Mouse (Mus musculus) frontal cortex, postnatal 14 days (tissue): ENCODE results near the gene Hoxa5.

Source experiments
- DNase-seq, 2 experiments: peaks; one replicate each; pipeline ENCODE4 v3.0.0; 2022; ENCODE audit warnings: low spot score in 2 of 2

Gene Hoxa5

DNA sequence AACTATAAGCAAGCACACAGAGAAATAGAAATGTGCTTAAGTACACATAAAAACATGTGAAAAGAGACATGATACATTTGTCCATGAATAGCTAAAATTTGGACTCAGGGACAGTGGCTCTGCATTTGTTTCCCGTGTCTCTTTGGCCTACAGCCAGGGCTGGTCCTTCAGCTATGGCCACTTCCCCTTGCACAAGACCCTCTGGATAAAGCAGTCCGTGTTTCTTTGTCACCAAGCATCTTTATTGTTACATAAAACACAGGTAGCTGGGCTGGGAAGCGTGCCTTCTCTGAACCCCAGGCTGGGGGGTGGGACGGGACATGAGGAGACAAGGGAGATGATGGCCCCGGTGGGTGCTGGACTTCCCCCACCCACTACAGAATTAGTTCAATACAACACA lies 9.9 kb upstream of the Hoxa5 start:
- no peak for DNase-seq

DNA sequence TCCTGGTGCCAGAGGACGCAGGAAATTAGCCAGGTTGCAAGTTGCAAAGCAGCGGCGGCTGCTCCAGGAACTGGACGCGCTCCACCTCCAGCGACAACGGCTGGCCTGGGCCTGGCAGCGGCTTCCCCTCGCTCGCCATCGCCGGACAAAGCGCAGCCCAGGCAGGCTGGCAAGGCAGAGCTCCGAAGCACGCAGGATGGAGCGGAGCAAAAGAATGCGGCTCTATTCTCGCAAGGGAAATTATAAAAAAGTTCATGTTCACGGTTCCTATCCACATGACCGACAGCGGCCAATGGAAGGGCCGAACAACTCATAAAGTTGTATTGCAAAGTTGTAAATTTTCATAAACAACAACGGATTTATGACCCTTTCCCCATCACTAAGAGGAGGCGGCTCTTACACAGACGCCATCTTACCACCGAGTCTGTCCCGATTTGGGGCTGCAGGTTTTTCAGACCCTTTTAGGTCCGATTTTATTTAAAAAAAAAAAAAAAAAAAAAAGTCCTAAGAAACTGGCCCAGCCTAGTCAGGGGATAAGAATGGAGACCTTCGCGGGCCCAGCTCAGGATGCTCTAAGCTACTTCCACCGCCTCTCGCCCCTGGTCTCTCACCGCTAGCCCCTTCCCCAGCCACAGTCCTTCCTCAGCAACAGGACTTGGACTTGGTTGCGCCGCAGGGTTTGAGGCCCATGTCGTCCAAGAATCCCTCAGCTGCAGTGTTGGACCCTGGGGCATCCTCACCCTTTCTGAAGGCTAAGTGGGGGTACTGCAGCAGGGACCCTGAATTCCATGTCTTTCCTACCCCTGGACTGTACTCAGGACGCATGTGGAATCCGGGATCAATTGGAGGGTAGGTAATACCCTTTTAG lies 9.0 kb upstream of the Hoxa5 start, which contains the start of the genes Hoxa3 and Gm28308:
Gene Hoxa3, minus strand, starts transcription at position 218 of the 868 bp plus-strand sequence.
Gene Gm28308, minus strand, starts transcription at position 221 of the 868 bp plus-strand sequence.
- no peak for DNase-seq

DNA sequence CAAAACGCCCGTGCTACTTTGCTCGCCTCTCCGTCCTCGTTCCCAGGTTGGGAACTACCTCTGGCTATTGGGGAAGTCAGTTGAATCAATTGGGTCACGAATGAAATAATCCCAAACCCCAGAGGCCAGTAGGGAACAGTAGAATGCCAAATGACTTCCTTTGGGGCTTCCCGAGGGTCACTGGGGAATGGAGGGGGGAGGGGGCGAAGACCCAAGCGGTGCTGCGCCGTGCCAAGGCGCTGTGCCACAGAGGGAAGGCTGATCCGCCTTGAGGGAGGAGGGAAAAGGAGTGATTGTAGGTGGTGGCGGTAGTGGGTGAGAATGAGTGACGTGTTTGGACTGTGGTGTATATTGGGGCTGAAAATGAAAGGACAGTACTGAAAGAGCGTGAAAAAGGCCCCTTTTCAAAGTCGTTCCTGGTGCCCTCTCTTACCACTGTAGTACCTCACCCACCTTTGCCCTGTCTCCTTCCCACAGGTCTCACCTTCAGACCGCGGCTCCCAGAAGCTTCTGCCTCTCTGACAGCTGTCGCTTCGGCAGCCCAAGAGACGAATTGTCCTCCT lies 8.2 kb upstream of the Hoxa5 start:
- DNase-seq = no peak

DNA sequence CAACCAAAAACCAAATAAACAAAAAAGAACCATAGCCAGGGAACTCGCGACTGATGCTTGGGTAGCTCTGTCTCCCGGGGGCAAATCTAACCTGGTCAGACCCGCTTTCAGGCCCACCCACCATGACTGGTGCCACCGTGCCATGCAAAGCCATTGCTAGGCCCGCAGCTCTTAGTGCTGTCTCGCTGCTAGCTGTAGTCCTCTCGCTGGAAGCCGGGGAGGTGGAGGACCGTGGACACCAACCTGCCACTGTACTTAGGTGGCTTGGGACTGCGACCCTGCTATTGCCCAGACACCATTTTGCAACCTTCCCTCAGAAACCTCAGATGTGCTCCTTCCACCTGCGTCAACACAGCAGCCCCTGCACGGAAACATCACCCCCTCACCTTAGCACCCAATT lies 7.6 kb upstream of the Hoxa5 start:
- no peak for DNase-seq

DNA sequence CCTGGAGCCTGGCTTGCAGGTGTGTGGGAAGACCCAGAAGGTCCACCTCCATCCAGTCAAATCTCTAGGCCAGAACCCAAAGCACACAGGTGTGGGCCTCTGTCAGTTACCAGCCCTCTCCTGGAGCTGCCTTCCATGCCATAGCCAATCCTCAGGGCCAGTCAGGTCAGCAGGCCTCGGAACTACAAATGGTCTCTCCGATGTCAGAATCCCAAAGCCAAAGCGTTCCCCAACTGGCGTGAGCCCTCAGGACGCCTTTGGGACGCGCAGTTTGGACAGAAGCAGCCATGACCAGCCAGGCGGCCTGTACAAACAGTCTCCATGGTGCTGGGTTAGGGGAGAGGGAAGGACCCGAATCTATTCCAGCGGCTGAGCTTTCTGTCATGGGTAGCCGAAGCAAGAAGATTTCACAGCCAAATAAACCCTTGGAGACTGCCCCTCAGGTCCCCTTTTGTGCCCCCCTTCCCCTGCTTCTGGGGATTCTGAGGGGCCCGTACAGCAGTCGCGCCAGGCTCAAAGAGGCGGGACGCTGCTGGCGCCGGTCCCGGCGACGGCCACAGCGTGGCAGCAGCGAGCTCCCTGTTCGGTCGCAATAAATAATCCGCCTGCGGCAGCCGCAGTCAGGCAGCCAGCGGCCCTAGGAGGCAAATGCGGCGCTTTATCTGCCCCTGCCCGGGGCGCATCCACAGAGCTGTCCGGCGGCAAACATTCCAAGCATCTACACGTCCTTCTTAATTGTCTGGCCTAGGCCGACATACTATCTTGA lies 7.0 kb upstream of the Hoxa5 start:
- DNase-seq = no peak

DNA sequence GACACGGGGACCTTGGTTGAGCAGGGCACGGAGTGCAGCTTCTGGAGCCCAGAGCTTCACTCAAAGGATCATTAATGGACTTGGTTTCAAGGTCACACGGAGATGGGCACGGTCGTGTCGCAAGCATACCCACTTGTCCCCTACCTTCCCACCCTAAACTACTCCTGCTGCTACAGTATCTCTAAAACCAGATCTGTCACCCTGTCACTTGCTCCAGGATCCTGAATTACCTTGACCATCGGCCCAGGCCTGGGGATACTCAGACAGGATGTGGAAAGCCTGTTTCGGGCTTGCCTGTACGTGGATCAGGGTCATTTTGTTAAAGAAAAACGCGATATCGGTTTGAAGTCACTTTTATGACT lies 5.3 kb upstream of the Hoxa5 start:
- DNase-seq = no peak

DNA sequence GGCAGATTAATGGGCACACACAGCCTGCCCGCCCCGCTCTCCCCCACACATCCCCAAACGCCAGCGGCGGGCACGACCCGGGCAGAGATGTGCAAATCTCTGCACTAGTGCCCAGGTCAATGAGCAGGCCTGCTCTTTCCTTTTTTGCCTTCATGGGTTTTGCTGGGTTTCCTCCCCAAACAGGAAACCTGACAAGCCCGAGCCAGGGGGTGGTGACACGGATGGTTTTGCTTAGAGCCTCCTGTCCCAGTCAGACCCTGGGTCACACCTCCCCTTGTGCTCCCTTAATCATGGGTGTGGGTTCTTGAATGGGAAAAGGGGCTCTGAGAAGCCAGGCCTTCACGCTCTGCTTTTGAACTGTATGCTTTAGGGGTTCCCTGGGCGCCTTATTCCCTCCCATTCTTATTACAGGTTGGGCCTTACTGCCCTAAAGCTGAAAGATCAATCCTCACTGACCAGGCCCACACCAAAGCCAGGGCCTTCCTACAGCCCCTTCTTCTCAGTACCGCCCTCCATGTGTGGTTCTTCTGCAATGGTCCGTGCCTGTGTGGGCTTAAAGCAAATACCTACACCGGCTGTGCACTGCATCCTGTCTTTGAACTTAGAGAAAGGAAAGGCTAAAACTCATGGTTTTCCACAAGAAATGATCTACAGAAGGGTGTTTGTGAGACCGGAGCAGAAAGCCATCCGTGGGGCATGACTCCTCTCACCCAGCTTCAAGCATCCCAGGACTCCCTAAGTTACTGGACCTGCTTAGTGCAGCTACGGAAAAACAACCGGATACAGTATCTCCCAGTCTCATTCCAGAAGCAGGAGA lies 4.7 kb upstream of the Hoxa5 start:
- DNase-seq = no peak

DNA sequence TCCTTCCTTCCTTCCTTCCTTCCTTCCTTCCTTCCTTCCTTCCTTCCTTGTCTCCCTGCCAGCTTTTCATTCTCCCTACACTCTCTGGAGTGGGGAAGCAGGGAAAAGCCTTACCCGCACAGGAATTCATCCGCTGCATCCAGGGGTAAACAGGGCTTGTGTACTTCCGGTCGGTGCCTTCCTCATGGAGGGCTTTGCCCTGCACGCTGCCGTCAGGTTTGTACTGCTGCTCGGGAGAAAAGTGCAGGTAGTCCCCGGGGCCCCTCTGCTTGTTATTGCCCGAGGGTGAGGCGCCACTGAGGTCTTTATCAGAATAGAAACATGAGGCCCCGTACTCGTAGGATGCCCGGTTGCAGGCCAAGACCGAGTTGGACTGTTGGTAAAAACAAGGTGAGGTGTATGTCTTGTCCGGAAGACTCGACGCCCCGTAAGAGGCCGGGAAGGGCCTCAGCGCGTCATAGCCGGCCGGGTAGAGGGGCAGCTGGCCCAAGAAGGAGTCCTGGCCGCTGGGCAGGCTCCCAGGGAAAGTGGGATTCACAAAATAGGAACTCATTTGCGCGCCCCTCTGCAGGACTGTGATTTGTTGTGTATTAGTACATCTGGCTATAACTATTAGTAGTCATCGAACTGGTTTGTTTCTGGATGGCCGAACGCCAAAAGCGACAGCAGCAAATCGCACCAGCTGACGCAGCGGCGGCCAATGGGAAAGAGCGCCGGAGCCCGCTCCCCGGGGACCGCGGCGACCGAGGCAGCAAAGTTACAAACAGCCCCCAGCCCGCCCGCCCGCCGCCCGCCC lies 3.9 kb upstream of the Hoxa5 start, which contains the start of gene Hoxa6:
Gene Hoxa6, minus strand, starts transcription at position 651 of the 796 bp plus-strand sequence.
- DNase-seq = no peak

DNA sequence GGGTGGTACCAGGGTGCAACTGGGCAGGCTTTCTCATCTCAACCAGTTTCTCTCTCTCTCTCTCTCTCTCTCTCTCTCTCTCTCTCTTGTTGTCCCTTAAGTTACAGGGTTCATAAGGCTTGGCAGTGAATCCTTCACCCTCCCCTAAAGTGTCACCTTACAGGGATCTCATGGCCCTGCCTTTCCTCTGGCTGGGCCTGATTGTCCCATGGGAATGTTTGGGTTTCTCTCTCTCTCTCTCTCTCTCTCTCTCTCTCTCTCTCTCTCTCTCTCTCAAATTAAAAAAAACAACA lies 3.2 kb upstream of the Hoxa5 start:
- DNase-seq = no peak

DNA sequence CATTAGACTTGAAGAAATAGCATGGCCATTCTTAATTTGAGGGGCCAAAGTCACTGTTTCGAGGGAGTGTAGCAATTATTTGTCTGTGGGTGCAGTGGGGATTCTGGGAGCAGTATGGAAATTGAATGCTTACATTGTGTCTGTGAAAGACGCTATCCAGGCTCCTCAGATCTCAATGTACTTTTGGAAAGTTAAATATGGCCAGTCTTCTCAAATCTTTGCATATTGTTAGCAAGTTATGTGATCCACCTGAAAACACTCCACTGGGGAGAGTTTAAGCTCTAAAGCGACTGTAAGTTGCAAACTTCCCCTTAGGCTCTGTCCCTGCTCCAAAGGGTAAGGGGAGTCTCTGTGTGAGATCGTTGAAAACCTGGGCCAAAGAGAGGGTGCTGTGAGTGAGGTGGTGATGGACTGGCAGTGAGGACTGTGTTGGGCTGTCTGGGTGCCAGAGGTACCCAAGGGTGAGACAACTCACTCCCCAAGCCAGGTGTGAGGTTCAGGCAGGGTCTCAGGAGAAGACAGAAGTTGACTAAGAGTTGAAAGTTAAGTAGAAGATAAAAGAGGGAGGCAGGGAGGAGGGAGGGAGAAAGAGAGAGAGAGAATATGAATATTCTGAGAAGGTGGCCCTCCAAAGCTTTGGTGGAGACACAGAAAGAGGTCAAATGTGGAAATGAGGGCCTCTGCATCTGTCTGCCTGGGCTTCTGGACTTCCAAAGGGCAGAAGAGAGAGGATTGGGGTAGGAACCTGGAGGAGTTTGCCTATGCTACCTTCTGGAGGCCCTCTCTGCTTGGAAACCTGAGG lies 2.7 kb upstream of the Hoxa5 start:
- no peak for DNase-seq

DNA sequence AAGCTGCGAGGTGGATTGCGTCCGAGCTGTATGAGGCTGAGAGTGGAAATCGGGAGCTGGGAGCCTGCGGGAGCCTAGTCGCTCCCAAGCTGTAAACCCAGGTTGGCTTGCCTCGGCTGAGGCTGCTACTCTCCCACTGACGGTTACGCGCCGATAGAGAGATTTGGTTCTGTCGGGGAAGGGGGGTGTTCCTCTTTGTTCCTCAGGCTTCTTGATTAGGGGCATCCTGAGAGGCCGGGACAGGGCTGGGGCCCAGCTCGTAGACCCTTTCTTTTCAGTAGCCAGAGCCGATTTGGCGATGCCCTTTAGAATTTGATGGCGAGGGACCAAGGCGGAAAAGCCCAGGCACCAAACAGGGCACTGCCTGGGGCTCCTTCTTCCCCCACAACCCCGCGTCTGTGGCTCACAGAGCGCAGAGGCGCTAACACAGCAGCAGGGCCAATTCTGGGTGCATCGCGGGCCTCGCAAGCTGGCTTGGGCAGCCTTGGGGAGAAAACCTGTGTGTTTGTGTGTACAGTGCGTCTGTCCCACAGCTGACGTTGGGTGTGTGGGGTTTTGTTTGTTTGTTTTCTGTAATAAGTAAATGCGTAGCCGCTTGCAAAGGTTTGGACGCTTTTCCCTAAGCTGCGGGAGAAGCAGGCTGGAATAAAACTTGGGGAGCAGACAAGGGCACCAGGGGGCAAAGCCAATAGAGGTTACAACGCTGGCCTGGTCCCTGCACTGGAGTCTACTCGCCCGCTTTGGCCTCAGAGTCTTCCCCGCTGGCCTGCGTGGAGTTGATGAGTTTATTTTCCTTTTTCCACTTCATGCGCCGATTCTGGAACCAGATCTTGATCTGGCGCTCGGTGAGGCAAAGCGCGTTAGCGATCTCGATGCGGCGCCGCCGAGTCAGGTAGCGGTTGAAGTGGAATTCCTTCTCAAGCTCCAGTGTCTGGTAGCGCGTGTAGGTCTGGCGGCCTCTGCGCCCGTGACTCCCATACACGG lies 1.5 kb upstream of the Hoxa5 start:
- DNase-seq = no peak

DNA sequence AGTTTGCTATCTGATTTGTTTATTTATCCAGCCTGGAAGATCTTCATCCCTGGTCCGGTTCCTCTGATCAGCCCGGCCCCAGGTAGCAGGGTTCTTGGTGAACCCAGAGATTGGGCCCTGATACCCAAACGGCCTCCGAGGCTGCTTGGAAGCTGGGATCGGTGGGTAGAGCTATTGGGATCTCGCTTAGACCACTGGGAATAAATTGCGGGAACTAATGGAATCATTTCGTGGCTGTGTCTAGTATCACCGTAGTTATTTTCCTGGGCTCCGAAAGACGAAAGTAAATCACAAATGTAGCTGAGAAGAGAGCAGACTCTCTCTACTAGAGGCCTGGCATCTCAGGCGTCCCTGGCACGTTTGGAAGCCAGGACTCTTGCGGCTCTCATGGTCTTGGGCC lies 834 bp upstream of the Hoxa5 start:
- no peak for DNase-seq

DNA sequence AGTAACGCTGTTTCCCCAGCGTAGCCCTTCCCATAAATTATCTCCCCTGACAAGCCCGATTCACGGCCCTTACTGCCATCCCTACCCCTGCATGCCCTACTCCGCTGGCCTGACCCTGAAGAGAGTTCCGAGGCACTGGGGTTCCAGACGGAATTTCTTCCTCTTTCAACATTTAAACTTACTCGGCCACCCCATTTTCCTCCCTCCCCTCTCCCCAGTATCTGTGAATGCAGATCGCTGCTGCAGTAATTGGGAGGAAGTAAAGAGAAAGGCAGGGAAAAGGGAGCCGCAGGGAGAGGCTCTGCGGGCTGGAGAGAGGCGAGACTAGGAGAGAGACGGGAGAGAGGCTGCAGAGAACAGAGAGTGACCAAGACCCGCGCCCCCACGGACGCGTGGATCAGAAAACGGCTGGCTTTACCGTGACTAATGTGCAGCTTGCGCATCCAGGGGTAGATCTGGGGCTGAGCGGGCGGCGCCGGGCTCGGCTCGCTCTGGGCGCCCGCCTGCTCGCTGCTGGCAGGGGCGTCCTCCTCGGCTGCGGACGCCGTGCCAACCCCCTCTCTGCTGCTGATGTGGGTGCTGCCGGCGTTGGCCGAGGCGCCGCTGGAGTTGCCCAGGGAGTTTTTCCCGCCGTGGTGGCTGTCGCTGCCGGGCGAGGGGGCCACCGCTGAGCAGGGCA lies 877 bp downstream of the Hoxa5 start:
- no peak for DNase-seq

DNA sequence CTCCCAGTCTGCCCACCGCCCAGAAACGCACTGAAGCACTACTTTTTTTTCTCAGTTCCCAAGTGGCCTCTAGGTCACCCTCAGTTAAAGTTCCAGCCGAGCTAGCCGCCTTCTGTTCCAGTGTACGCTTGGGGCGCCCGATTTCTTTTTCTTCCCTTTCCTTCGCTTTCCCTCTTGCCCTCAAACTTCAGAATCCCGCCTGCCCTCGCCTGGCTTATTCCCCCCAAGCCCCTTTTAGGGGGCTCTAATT lies 1.3 kb downstream of the Hoxa5 start:
- DNase-seq = no peak

DNA sequence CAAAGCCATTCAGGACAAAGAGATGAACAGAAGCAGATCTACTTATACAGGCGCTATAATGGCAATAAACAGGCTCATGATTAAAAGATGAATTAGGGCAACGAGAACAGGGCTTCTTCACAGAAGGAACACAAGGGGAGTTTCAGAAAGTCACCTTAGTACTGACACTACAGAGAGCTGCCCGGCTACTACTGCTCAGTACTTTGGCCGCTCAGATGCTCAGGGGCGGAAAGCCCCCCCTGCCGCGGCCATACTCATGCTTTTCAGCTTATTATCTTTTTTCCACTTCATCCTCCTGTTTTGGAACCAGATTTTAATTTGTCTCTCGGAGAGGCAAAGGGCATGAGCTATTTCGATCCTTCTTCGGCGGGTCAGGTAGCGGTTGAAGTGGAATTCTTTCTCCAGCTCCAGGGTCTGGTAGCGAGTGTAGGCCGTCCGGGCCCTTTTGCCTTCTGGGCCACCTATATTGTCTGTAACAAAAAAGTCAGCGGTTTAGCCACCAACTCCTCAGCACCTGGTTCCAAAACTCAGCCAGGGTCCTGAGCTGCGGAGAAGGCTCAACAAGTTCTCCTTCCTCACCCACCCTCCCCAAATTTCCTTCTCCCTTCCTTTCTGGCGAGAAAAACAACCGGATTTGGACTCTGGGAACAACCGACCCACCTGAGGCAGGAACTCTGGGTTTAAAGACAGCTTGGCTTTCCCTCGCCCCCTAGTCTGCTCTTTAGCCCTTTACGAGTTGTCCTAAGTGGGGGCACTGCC lies 1.8 kb downstream of the Hoxa5 start:
- DNase-seq = no peak

DNA sequence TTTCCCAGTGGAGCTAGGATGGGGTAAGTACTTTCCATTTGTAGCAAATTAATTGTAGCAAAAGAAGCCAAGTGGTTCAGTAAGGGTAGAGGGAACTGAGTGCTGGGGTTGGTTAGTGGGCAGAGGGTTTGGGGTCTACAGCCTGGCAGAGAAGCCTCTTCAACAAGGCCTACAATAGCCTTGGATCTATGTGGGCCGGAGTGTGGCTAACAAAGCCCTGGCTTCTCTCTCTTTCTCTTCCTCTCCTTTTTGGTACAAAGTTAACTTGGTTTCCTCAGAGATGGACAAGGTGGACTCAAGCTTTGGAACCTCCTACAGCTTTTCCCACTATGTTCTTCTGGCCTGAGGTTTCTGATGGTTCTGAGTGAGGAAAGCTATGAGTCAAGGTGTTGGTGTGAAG lies 3.1 kb downstream of the Hoxa5 start:
- no peak for DNase-seq

DNA sequence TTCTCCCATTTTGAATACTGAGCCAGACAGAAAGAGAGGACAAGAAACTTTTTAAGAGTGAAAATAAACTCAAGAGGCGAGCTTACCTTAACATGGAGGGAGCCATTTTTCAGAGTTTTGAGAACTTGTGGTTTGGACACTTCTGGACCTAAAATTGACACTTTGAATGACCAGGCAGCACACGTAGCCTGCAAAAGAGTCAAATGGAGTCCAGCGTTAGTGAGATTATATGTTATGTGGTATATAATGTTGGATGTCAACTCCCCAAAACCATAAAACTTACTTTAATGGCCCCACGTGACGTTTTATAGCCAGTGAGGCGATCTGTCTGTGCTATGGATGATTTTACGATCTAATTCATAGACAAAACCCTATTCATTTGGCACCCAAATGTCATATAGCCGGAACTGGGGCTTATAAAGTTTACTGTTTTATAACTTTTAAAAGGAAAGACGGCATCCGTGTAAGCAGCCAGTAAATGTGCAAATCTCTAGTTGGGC lies 3.6 kb downstream of the Hoxa5 start:
- DNase-seq = no peak
